Mouse (Mus musculus) ovary, postnatal 14 days (tissue): ENCODE measurements around the gene Tkfc.
A peak's percentile ranks its signal among the peaks of the same experiment; 100 is the strongest.

ENCODE experiments used
- DNase-seq: peaks from one replicate; pipeline ENCODE4 v3.0.0; 2022; ENCODE audit warnings: low spot score

Tkfc gene

DNA sequence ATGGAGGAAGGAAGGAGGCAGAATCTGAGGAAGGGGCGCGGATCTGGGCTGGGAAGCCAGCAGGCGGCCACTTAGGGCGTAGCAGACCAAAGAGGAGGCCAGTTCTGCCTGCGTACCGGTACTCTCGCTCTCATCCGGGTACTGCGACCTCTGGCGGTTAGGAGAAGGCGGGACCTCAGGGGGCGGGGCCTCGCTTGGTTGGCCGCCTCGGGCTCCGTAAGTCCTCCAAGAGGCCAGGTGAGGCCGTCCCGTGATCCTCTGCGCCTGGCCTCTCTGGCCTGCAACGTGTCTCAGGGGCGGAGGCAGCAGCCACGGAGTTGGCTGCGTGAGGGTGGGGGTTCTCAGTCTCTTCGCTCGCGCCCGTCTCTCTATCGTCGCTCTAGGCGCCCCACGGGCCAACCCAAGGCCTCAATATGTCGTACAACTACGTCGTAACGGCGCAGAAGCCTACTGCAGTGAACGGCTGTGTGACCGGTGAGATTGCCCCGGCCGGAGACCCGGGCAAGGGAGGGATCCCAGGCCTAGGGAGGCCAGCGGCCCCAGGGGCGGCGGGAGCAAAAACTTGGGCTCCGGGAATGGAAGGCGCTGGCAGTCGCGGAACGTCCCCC lies at the start of gene Tkfc, which contains the start of gene Ddb1:
Tkfc (minus strand) TSS at position 362 of the 608 bp plus-strand sequence.
Ddb1 (plus strand) TSS at position 35 of the 608 bp plus-strand sequence.
- DNase-seq: peak; percentile 97

DNA sequence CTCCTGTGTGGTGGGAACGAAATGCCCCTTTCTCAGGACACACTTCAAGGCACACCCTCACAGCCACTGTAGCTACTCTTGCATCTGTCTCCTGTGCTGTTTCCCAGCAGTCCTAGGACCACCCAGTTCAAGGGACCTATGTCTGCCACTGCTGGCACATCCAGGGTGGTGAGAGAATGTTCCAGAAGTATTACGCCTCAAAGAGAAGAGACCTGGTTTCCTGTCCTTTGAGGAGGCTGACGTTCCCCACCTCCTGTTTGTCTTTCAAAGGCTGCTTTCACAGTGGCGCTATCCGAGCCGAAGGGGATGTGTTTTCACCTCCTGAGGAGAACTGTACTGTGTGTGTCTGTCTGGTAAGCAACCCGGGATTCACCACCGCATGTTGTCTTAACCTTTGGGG lies 42.7 kb upstream of the Tkfc start:
- no peak for DNase-seq

DNA sequence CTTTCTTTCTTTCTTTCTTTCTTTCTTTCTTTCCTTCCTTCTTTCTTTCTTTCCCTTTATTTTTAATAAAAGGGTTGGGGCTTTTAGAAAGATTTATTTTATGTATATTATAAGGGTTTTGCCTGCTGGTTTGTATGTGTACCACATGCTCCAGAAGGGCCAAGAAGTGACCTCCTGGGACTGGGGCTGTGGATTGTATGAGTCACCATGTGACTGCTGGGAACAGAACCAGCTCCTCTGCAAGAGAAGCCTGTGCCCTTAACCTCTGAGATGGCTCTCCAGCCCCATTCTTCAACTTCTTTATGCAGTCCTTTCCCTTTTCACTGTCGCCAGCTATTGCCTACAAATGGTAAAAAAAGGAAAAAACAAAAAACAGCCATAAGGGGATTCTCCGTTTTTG lies 40.2 kb upstream of the Tkfc start:
- DNase-seq: no peak

GRCm38 (mm10) chr19:10640589-10641378 lies 35.3 kb upstream of the Tkfc start:
- DNase-seq: no peak

DNA sequence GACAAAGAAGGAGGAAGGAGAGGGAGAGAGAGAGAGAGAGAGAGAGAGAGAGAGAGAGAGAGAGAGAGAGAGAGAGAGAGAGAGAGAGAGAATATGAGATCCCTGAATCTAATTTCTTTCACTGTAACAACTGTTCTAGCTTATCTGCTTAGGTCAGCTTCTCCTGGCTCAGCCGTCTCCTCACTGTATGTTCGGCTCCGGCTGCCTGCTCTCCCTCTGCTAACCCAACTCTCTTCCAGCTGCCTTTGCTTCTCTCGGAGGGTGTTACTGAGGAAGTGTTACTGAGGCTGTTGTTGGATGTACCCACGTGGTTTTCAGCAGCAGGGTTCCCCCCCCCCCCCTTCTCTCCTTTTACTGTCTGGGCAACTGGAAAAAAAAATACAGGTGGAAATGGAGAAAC lies 34.6 kb upstream of the Tkfc start:
- no peak for DNase-seq

GRCm38 (mm10) chr19:10637840-10638239 lies 32.4 kb upstream of the Tkfc start:
- DNase-seq: no peak

DNA sequence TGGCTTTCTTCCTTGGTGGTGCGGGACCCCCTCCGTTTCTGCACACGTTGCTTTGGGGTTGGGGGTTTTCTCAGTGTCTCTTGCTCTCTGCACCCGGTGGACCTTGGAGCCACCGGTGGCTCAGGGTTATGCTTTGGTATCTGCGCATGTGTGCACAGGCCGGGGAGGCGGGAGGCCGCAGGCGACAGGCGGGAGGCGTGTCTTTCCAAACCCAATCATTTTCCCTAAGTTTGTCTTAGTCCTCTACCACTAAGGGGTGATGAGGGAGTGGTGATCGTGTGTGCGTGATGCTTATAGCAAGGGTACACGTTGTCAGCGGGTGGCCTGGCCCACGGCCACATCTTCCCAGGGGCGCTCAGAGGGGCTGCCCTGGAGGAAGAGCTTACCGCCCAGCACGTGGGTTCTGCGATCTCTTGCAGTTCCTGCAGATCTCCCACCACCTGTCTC lies 29.4 kb upstream of the Tkfc start:
- peak; percentile 21 for DNase-seq

DNA sequence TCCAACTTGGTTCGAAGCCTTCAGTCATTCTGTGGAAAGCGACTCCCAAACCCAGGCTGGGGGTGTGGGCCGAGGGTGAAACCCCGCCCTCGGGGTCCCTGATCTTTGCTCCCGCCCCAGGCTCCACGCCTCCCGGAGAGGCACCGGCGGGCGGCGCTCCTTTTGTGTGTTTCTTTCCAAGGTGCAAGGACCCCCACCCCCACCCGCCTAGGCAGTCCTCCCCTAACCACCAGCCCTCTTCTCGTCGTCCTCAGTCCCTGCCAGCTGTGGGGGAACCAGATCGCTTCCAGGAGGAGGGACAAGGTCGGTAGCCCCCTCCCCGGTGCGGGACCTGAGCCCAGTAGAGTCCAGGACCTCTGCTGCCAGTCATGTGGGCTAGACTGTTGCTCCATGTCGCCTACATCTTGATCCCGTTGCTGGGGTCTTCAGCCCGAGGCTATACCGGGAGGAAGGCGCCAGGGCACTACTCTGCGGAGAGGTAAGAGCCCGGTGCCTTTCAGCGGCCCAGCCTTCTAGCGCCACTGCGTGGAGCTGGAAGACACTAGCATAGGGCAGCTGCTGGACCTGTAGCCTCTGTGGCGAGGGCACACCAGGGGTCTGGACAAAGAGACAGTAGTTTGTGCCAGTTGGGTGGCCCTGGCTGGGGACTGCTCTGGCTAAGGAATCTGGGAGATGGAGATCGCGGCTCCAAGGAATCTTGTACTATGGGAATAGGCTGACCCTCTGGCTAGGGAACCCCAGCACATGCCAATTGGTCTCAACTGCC lies 28.8 kb upstream of the Tkfc start, which contains the start of gene Vwce:
Vwce (plus strand) TSS at position 108 of the 766 bp plus-strand sequence.
- peak; percentile 33 for DNase-seq

GRCm38 (mm10) chr19:10608573-10609240 lies 3.3 kb upstream of the Tkfc start:
- no peak for DNase-seq

DNA sequence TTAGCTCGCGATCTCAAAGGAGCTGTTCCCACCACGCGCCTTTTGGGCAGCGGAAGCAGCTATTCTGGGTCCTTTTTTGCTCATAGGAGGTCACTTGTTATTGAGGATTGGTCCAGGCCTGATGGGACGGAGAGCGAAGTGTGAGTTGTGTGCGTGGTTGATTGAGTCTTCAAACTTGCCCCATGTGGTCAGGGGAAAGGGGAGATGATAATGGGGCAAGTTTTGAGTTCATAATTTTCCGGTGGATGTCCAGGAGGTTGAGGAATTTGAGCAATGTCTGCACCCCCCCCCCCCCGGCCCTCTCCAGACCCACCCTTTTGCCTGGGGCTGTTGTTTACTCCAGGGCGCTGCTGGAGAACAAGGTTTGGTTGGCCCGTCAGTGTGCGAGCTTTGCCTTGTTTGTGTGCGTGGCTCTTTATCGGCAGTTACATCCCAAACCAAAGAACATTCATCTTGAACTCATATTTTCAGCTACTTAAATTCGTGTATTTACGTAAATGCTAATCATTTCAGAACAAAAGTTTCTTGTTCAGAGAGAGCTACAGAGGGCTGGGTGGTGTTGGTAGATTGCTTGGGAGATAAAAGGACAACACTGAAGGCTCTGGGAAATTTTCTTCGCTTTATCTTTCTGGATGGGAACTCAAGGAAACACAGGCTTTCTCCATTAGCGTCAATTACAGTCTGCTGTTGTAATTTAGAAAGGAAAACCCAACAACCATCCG lies 608 bp upstream of the Tkfc start:
- no peak for DNase-seq

- DNase-seq: peak; percentile 7
Measured at GRCm38 (mm10) chr19:10604534-10604933, 920 bp downstream of the Tkfc start.

GRCm38 (mm10) chr19:10603660-10604523 lies 1.6 kb downstream of the Tkfc start:
- peak; percentile 5 for DNase-seq

- DNase-seq: peak; percentile 84
Measured at GRCm38 (mm10) chr19:10602787-10603186, 2.7 kb downstream of the Tkfc start.

DNA sequence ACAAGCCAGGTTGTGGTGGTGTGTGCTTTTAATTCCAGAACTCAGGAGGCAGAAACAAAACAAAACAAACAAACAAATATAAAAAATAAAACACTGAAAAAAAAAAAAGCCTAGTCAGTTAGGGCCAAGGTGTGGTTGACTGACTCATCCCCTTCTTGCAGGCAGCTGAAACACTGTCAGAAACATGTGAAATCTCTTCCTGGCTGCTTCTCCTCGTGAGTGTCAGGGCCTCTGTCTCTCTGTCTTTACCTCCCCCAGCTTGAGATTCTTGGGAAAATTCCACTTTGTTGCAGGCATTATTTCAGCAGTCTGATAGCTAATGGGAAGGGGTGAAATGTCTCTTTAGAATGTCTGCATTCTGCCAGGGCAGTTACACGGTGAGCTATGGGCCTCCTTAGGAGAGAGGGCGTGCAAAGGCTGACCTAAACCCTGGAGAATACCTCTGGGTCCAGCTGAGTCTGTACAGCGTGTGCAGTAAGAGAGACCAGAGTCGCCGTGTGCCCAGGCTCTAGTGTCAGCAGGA lies 3.1 kb downstream of the Tkfc start:
- peak; percentile 15 for DNase-seq

DNA sequence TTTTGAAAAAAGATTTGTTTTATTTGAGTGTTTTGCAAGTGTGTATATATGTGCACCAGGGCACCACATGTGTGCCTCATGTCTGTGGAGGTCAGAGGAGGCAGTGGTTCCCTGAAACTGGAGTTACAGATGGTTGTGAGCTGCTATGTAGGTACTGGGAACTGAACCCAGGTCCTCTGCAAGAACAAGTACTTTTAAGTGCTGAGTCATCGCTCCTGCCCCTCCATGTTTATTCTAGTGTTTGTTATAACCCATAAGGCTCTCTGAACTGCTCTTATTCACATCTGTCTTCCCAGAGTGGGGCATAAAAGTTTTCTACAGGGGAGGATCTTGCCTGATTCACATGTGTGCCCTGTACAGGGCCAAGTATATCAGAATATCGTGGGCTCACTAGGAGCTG lies 5.8 kb downstream of the Tkfc start:
- DNase-seq: no peak

GRCm38 (mm10) chr19:10598188-10598587 lies 7.3 kb downstream of the Tkfc start:
- DNase-seq: no peak

GRCm38 (mm10) chr19:10591659-10592377 lies 13.6 kb downstream of the Tkfc start:
- no peak for DNase-seq

DNA sequence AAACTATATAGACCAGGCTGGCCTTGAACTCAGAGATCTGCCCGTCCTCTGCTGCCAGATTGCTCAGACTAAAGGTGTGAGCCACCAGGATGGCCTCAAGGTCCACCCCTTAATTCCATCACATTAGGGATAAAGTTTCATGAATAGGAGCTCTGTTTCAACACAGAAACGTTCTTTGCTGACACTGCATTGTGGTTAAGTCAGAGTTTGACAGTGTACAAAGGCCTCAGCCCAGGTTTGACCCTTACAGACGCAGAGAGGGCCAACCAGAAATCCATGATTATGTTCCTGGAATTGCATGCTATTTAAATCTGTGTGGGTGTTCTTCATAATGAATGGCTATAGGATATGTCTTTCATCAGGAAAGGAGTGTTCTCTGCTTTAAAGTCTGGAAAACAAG lies 15.2 kb downstream of the Tkfc start:
- no peak for DNase-seq

DNA sequence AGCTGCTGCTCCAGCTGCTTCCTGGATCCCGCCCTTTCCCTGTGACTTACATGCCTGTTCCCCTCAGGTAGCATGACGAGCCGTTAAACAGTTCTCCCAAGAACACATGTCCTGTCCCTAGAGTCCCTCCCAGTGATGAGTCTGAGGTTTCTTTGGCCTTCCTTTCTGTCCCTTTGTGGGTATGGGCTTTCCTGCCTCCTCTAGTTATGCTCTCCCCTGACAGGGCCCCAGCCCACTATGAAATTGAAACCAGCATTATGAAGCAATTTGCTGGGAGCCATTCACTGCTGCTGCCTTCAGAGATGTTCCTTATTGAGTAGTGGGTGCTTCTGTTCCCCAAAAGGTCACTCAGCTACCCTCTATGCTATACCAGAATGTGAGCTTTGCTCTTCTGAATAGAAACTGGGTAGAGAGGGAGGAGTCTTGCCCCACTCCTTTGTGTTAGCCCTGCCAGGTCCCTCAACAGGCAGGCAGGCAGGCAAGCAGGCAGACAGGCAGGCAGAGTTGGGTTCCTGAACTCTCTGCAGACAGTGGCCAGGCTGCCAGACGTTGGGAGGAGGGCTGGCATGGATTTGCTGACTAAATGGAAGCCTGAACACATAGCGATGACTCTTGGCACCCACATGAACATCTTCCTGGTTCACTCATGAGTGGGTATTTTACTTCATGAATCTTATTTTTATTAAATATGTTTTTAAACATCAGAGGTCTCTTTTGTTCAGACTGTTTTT lies 16.2 kb downstream of the Tkfc start:
- DNase-seq: no peak
